Comparison of ENCODE assay signal across 18 mouse cellular contexts in the genomic region with DNA sequence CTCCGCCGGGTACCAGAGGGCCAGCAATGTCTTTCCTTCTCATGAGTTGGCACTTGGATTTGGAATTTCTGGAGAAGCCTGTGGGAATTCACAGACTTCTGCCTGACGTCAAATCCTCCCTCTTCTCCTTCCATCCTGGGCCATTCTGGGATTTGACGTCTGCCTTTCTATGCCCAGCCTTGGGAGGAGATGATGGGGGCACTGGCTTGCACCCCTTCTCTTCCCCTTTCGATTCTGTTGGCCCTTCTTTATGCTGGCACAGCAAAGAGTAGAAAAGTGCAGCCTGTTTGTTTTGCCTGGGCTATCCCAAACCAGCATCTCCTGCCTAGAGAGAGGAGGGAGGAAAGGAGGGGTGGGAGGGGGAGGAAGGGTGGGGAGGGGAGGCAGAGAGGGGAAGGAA.
"Had no signal": no experiment of that assay in that cellular context is flagged by ENCODE, and none has a peak within 500 bp of the region (broad histone marks: within the 10 kb centered on the region; RNA-seq: fewer than 3 reads in every experiment).

No protein-coding gene starts in this region.

- H3K4me2 ChIP-seq: liver, embryonic 11.5 days; liver, embryonic 15.5 days; lung, embryonic 15.5 days; midbrain, embryonic 11.5 days had no signal

- H3K27me3 ChIP-seq: lung, embryonic 15.5 days had no signal

- DNase-seq: kidney, adult 9 months; kidney, postnatal 14 days; kidney, postnatal 4 days; lung, adult 18-20 months; lung, postnatal 10 days; lung, postnatal 36 days; midbrain, embryonic 14.5 days; right cerebral cortex, adult 18-20 months; right cerebral cortex, postnatal 14 days; right cerebral cortex, postnatal 4 days; thymus, adult 2 months; thymus, postnatal 14 days; thymus, postnatal 4 days had no signal

- H3K4me3 ChIP-seq: liver, embryonic 15.5 days; lung, embryonic 15.5 days had no signal

- H3K9ac ChIP-seq: liver, embryonic 15.5 days; lung, embryonic 15.5 days had no signal

- H3K27ac ChIP-seq: liver, embryonic 15.5 days; lung, embryonic 15.5 days had no signal

- H3K9me3 ChIP-seq: liver, embryonic 15.5 days; lung, embryonic 15.5 days; megakaryocyte, embryonic 14.5 days had no signal

- H3K36me3 ChIP-seq: liver, embryonic 15.5 days; lung, embryonic 15.5 days had no signal
